Mouse (Mus musculus) hindbrain, embryonic 15.5 days (tissue): ENCODE measurements at regions not wholly inside any gene's neighbourhood (a gene's known extent, or its start where the extent isn't known, plus 50 kb on each side); places are given as distances from the start of the nearest gene placed in this dataset.
A peak's percentile ranks its signal among the peaks of the same experiment; 100 is the strongest.

Experiments used
- ATAC-seq: fragments of 200-750 bp; cut with Nextera tagmentation; 2 replicates; pipeline ENCODE4 v1.8.0; 2017; ENCODE audit warnings: low read depth, moderate number of reproducible peaks, moderate TSS enrichment; ENCODE audit not compliant: low FRiP score
- H3K27ac ChIP-seq: fragments of 300-500 bp; sonication (generic); replicated peaks from 2 replicates; pipeline ENCODE4 v1.5.1; 2015; ENCODE audit warnings: mild to moderate bottlenecking, inconsistent platforms
- H3K27me3 ChIP-seq: fragments of 300-500 bp; sonication (generic); 2 replicates; pipeline ENCODE4 v1.6.1; 2015; ENCODE audit warnings: control low read depth, inconsistent platforms
- H3K36me3 ChIP-seq: fragments of 300-500 bp; sonication (generic); 2 replicates; pipeline ENCODE4 v1.6.1; 2015; ENCODE audit warnings: control low read depth, inconsistent platforms
- H3K4me1 ChIP-seq: fragments of 300-500 bp; sonication (generic); replicated peaks from 2 replicates; pipeline ENCODE4 v1.6.1; 2015; ENCODE audit warnings: control low read depth, inconsistent platforms
- H3K4me2 ChIP-seq: fragments of 300-500 bp; sonication (generic); 2 replicates; pipeline ENCODE4 v1.6.1; 2015; ENCODE audit warnings: moderate library complexity, mild to moderate bottlenecking, inconsistent platforms
- H3K4me3 ChIP-seq: fragments of 300-500 bp; sonication (generic); 2 replicates; pipeline ENCODE4 v1.5.1; 2015; ENCODE audit warnings: mild to moderate bottlenecking, inconsistent platforms
- H3K9ac ChIP-seq: fragments of 300-500 bp; sonication (generic); 2 replicates; pipeline ENCODE4 v1.6.1; 2015; ENCODE audit warnings: inconsistent platforms
- H3K9me3 ChIP-seq: fragments of 300-500 bp; sonication (generic); 2 replicates; pipeline ENCODE4 v1.6.1; 2016; ENCODE audit warnings: control low read depth, inconsistent platforms
- WGBS: fragments of 180-500 bp; shearing (Covaris S2); methylation state at CpG from one replicate; pipeline ENCODE4 v1.1.7; 2015; 5-methylcytosine and 5-hydroxymethylcytosine counted together

- no peak overlapping the region for H3K27ac ChIP-seq
- H3K9me3 ChIP-seq = no peaks in the 10 kb centered on the region
- H3K36me3 ChIP-seq = no peaks in the 10 kb centered on the region
- 90% methylated on average over 5 of the region's 5 CpGs for WGBS
- no peak overlapping the region for H3K4me2 ChIP-seq
- H3K4me3 ChIP-seq = no peak overlapping the region
- H3K27me3 ChIP-seq = no peaks in the 10 kb centered on the region; the same call in 1 of the 2 replicates
- H3K9ac ChIP-seq = no peak overlapping the region
- no peak for ATAC-seq
- H3K4me1 ChIP-seq = no peaks in the 10 kb centered on the region
These were observed 314.7 kb downstream of the Diras2 start for GRCm38 (mm10) chr13:52216343-52216742.

GRCm38 (mm10) chr13:52217066-52217465 lies 314.0 kb downstream of the Diras2 start:
- Histone ChIP-seq H3K4me2 (no peak overlapping the region), H3K27ac (no peak overlapping the region), H3K9ac (no peak overlapping the region), H3K27me3 (no peaks in the 10 kb centered on the region; the same call in 1 of the 2 replicates), H3K4me1 (no peaks in the 10 kb centered on the region), H3K36me3 (no peaks in the 10 kb centered on the region), H3K4me3 (no peak overlapping the region), H3K9me3 (no peaks in the 10 kb centered on the region)
- no peak for ATAC-seq
- 77% methylated on average over 5 of the region's 5 CpGs for WGBS

GRCm38 (mm10) chr13:52217741-52218140 lies 313.3 kb downstream of the Diras2 start:
- WGBS = 64% methylated on average over 7 of the region's 7 CpGs
- Histone ChIP-seq H3K4me3 (no peak overlapping the region), H3K36me3 (no peaks in the 10 kb centered on the region), H3K4me2 (no peak overlapping the region), H3K9ac (no peak overlapping the region), H3K27me3 (no peaks in the 10 kb centered on the region; the same call in 1 of the 2 replicates), H3K27ac (no peak overlapping the region), H3K4me1 (peaks cover 6% of the 10 kb centered on the region), H3K9me3 (no peaks in the 10 kb centered on the region)
- no peak for ATAC-seq

- no peak overlapping the region for H3K4me3 ChIP-seq
- H3K9me3 ChIP-seq = no peaks in the 10 kb centered on the region
These were observed 308.6 kb downstream of the Diras2 start for GRCm38 (mm10) chr13:52222315-52223097.

GRCm38 (mm10) chr13:52223098-52223962 lies 307.7 kb downstream of the Diras2 start:
- WGBS = 34% methylated on average over 6 of the region's 6 CpGs
- Histone ChIP-seq H3K27me3 (peaks cover 2% of the 10 kb centered on the region; the same call in 1 of the 2 replicates), H3K9me3 (no peaks in the 10 kb centered on the region), H3K4me1 (peaks cover 14% of the 10 kb centered on the region), H3K4me2 (no peak overlapping the region), H3K4me3 (no peak overlapping the region), H3K9ac (no peak overlapping the region), H3K36me3 (no peaks in the 10 kb centered on the region), H3K27ac (no peak overlapping the region)
- ATAC-seq = peak; percentile 72

More at GRCm38 (mm10) chr13:52222315-52223097, 308.6 kb downstream of the Diras2 start:
- no peak overlapping the region for H3K27ac ChIP-seq
- H3K36me3 ChIP-seq = no peaks in the 10 kb centered on the region
- no peak for ATAC-seq
- no peak overlapping the region for H3K9ac ChIP-seq
- H3K27me3 ChIP-seq = peaks cover 2% of the 10 kb centered on the region; the same call in 1 of the 2 replicates
- peaks cover 14% of the 10 kb centered on the region for H3K4me1 ChIP-seq
- no peak overlapping the region for H3K4me2 ChIP-seq
- 32% methylated on average over 11 of the region's 11 CpGs for WGBS

GRCm38 (mm10) chr13:52233971-52234370 lies 297.1 kb downstream of the Diras2 start:
- Histone ChIP-seq H3K4me2 (no peak overlapping the region), H3K9me3 (no peaks in the 10 kb centered on the region), H3K9ac (no peak overlapping the region), H3K27ac (no peak overlapping the region), H3K27me3 (no peaks in the 10 kb centered on the region), H3K36me3 (no peaks in the 10 kb centered on the region), H3K4me1 (0 out of 2 replicates have a peak, but pooled peaks cover 5% of the 10 kb centered on the region), H3K4me3 (no peak overlapping the region)
- no peak for ATAC-seq
- 75% methylated on average over 5 of the region's 5 CpGs for WGBS

GRCm38 (mm10) chr13:52236105-52236504 lies 295.0 kb downstream of the Diras2 start:
- 52% methylated on average over 10 of the region's 10 CpGs for WGBS

GRCm38 (mm10) chr13:52239563-52239962 lies 291.5 kb downstream of the Diras2 start:
- H3K4me1 ChIP-seq = 0 out of 2 replicates have a peak, but pooled peaks cover 5% of the 10 kb centered on the region
- H3K4me3 ChIP-seq = no peak overlapping the region
- ATAC-seq = no peak
- no peaks in the 10 kb centered on the region for H3K9me3 ChIP-seq
- H3K27me3 ChIP-seq = no peaks in the 10 kb centered on the region
- no peak overlapping the region for H3K4me2 ChIP-seq
- WGBS = 97% methylated on average over 1 of the region's 1 CpGs
- no peak overlapping the region for H3K27ac ChIP-seq
- H3K36me3 ChIP-seq = no peaks in the 10 kb centered on the region
- H3K9ac ChIP-seq = no peak overlapping the region

More at GRCm38 (mm10) chr13:52236105-52236504, 295.0 kb downstream of the Diras2 start:
- H3K9ac ChIP-seq = no peak overlapping the region
- no peak overlapping the region for H3K27ac ChIP-seq
- no peaks in the 10 kb centered on the region for H3K27me3 ChIP-seq
- H3K9me3 ChIP-seq = no peaks in the 10 kb centered on the region
- H3K4me3 ChIP-seq = no peak overlapping the region
- ATAC-seq = no peak
- H3K36me3 ChIP-seq = no peaks in the 10 kb centered on the region
- H3K4me2 ChIP-seq = no peak overlapping the region
- H3K4me1 ChIP-seq = 0 out of 2 replicates have a peak, but pooled peaks cover 5% of the 10 kb centered on the region

GRCm38 (mm10) chr13:52241761-52242160 lies 289.3 kb downstream of the Diras2 start:
- H3K4me1 ChIP-seq = no peaks in the 10 kb centered on the region
- no peaks in the 10 kb centered on the region for H3K9me3 ChIP-seq
- no peaks in the 10 kb centered on the region for H3K36me3 ChIP-seq
- 59% methylated on average over 1 of the region's 1 CpGs for WGBS
- no peaks in the 10 kb centered on the region for H3K27me3 ChIP-seq
- no peak overlapping the region for H3K4me2 ChIP-seq
- no peak overlapping the region for H3K4me3 ChIP-seq
- H3K27ac ChIP-seq = no peak overlapping the region
- ATAC-seq = no peak
- H3K9ac ChIP-seq = no peak overlapping the region

- Histone ChIP-seq H3K36me3 (no peaks in the 10 kb centered on the region), H3K27me3 (no peaks in the 10 kb centered on the region), H3K4me2 (no peak overlapping the region), H3K9ac (no peak overlapping the region), H3K9me3 (no peaks in the 10 kb centered on the region), H3K4me3 (no peak overlapping the region), H3K27ac (no peak overlapping the region), H3K4me1 (no peaks in the 10 kb centered on the region)
- ATAC-seq = no peak
- 82% methylated on average over 2 of the region's 2 CpGs for WGBS
These were observed 281.6 kb downstream of the Diras2 start for GRCm38 (mm10) chr13:52249492-52249891.

GRCm38 (mm10) chr13:52250371-52250770 lies 280.7 kb downstream of the Diras2 start:
- Histone ChIP-seq H3K4me1 (no peaks in the 10 kb centered on the region), H3K27me3 (no peaks in the 10 kb centered on the region), H3K36me3 (no peaks in the 10 kb centered on the region), H3K9ac (no peak overlapping the region), H3K27ac (no peak overlapping the region), H3K4me3 (no peak overlapping the region), H3K4me2 (no peak overlapping the region), H3K9me3 (no peaks in the 10 kb centered on the region)
- 59% methylated on average over 4 of the region's 4 CpGs for WGBS
- ATAC-seq = no peak

GRCm38 (mm10) chr13:52252303-52252702 lies 278.8 kb downstream of the Diras2 start:
- no peaks in the 10 kb centered on the region for H3K36me3 ChIP-seq
- no peaks in the 10 kb centered on the region for H3K27me3 ChIP-seq
- H3K27ac ChIP-seq = no peak overlapping the region
- no peaks in the 10 kb centered on the region for H3K9me3 ChIP-seq
- no peaks in the 10 kb centered on the region for H3K4me1 ChIP-seq
- 49% methylated on average over 4 of the region's 4 CpGs for WGBS
- no peak overlapping the region for H3K9ac ChIP-seq
- no peak for ATAC-seq
- no peak overlapping the region for H3K4me3 ChIP-seq
- H3K4me2 ChIP-seq = no peak overlapping the region
